Mouse (Mus musculus): ENCODE data around the gene Cdk18. TPM values are rescaled to one million over a fixed set of nuclear protein-coding genes. Genes with fewer than 3 reads are reported as not detected.
A peak's percentile ranks its signal among the peaks of the same experiment; 100 is the strongest.

Gene Cdk18
- polyA plus RNA-seq (2012; fragmentation: generic; extraction: Trizol) = 40.2 TPM
- long read RNA-seq, experiment 1, full-length matches to known transcripts = 3 of 12 reads
- long read RNA-seq, experiment 1, partial matches to known transcripts = 1 of 12 reads
- long read RNA-seq, experiment 1, other reads (novel, unspliced or antisense) = 8 of 12 reads
- long read RNA-seq, experiment 2, full-length matches to known transcripts = 3 of 15 reads
- long read RNA-seq, experiment 2, partial matches to known transcripts = 7 of 15 reads
- long read RNA-seq, experiment 2, other reads (novel, unspliced or antisense) = 5 of 15 reads

DNA sequence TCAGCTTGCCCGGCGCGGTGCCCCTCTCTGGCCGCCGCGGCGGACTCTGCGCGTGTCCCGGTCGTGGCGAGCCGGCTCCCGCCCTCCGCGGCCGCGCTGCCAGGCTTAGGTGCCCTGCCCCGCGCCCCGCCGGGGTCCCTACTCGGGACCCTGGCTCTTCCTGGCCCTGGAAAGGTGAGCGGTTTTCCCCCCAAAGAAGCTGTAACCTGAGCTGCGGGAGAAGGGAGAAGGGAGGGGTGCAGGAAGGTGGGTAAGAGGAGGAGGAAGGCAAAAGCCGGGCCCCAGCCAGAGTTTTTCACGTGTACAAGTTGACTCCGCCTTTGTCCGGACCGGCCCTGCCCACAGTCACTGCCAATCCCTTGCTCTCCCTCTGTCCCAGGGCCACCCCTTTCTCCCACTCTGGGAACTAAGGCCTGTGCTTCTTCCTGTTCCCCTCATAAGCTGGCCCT lies at the start of gene Cdk18:
Gene Cdk18 (minus strand): TSS at position 269 of the 449 bp plus-strand sequence.
- Histone ChIP-seq H3ac (ENCODE audit: control insufficient read depth, insufficient read length, low read depth) (peak within 1 kb of the TSS; percentile 93), H3K4me3 (ENCODE audit: insufficient read depth, poor library complexity, severe bottlenecking) (peak within 1 kb of the TSS; percentile 91), H3K79me2 (ENCODE audit: control insufficient read depth, insufficient read depth) (peaks cover 57% of the 10 kb centered on the region), H3K79me3 (ENCODE audit: low read depth) (peaks cover 48% of the 10 kb centered on the region), H3K27me3 (ENCODE audit: control insufficient read depth, insufficient read depth, insufficient read length) (no peaks in the 10 kb centered on the region), H3K36me3 (ENCODE audit: control insufficient read depth, insufficient read depth) (peaks cover 4% of the 10 kb centered on the region)
- TF ChIP-seq CEBPB (IDR thresholded peaks at IDR 0.05; ENCODE audit: low read depth) (no peak), MAX (IDR thresholded peaks at IDR 0.05) (no peak), CTCF (IDR thresholded peaks at IDR 0.05; ENCODE audit: control insufficient read depth, insufficient read depth, insufficient read length) (no peak), USF1 (IDR thresholded peaks at IDR 0.05; ENCODE audit: low read depth) (no peak), MYOG (IDR thresholded peaks at IDR 0.05; ENCODE audit: control insufficient read depth, extremely low read depth, insufficient read length) (no peak), FOSL1 (IDR thresholded peaks at IDR 0.05; ENCODE audit: insufficient read depth, low read length, poor library complexity, severe bottlenecking) (no peak), MYOD1 (IDR thresholded peaks at IDR 0.05; ENCODE audit: control insufficient read depth, insufficient read length, low read depth) (no peak)

DNA sequence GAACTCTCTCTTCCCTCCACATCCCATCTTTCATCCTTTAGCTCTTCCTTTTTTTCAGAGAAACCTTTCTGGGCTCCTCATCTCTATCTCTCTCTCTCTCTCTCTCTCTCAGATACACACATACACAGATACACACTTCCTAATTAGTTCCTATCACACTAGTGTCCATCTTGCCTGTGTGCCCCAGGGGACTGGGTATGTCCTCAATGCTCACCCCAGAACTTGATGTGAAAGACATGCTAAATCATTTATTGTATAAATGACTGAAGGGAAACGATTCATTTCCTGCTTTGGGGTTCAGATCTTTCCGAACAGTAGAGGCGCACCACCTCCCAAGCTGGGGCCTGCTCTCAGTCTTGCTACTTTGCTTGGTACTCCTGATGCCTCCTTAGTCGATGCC lies 49.7 kb upstream of the Cdk18 start:
- H3K4me3 ChIP-seq (ENCODE audit: insufficient read depth, poor library complexity, severe bottlenecking) = no peak overlapping the region
- no peaks in the 10 kb centered on the region for H3K36me3 ChIP-seq (ENCODE audit: control insufficient read depth, insufficient read depth)
- peaks cover 38% of the 10 kb centered on the region for H3K27me3 ChIP-seq (ENCODE audit: control insufficient read depth, insufficient read depth, insufficient read length)
- TF ChIP-seq MAX (IDR thresholded peaks at IDR 0.05) (no peak), USF1 (IDR thresholded peaks at IDR 0.05; ENCODE audit: low read depth) (no peak), CEBPB (IDR thresholded peaks at IDR 0.05; ENCODE audit: low read depth) (no peak), MYOD1 (IDR thresholded peaks at IDR 0.05; ENCODE audit: control insufficient read depth, insufficient read length, low read depth) (no peak), CTCF (IDR thresholded peaks at IDR 0.05; ENCODE audit: control insufficient read depth, insufficient read depth, insufficient read length) (no peak)
- no peaks in the 10 kb centered on the region for H3K79me3 ChIP-seq (ENCODE audit: low read depth)
- no peaks in the 10 kb centered on the region for H3K79me2 ChIP-seq (ENCODE audit: control insufficient read depth, insufficient read depth)
- H3ac ChIP-seq (ENCODE audit: control insufficient read depth, insufficient read length, low read depth) = no peak overlapping the region

DNA sequence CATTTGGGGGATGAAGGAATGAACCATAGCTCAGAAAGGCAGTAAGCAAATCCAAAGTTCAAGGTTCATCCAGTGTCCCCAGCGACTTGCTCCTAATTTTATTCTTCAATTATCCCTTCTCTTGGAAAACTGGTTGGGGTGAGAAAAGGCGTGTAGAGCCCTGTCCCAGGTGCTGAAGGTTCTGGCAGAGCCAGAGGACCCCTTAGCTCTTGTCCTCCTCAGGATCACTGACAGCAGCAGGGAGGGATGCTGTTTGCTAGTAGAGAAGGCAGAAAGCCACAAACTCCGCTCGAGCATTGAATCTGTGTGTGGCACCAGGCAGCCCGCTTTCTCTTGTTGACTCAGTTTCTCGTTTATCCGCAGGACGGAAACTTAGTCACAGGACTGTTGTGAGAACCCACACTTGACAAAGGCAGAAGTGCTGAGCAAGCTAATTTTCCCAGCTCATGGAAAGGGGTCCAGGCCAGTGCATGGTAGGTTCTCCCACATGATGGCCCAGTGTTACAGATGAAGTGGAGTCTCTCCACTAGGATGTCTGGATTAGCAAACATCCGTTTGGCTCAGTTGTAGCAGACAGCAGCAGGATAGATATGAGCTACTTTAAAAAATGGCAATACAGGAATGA lies 49.1 kb upstream of the Cdk18 start:
- no peak for TF ChIP-seq MAX (IDR thresholded peaks at IDR 0.05)
- no peak for TF ChIP-seq FOSL1 (IDR thresholded peaks at IDR 0.05; ENCODE audit: insufficient read depth, low read length, poor library complexity, severe bottlenecking)
- no peak for TF ChIP-seq CEBPB (IDR thresholded peaks at IDR 0.05; ENCODE audit: low read depth)
- TF ChIP-seq MYOD1 (IDR thresholded peaks at IDR 0.05; ENCODE audit: control insufficient read depth, insufficient read length, low read depth) = no peak
- no peaks in the 10 kb centered on the region for H3K36me3 ChIP-seq (ENCODE audit: control insufficient read depth, insufficient read depth)
- no peak overlapping the region for H3K4me3 ChIP-seq (ENCODE audit: insufficient read depth, poor library complexity, severe bottlenecking)
- peaks cover 40% of the 10 kb centered on the region for H3K27me3 ChIP-seq (ENCODE audit: control insufficient read depth, insufficient read depth, insufficient read length)
- no peak overlapping the region for H3ac ChIP-seq (ENCODE audit: control insufficient read depth, insufficient read length, low read depth)
- H3K79me3 ChIP-seq (ENCODE audit: low read depth) = no peaks in the 10 kb centered on the region
- no peaks in the 10 kb centered on the region for H3K79me2 ChIP-seq (ENCODE audit: control insufficient read depth, insufficient read depth)

DNA sequence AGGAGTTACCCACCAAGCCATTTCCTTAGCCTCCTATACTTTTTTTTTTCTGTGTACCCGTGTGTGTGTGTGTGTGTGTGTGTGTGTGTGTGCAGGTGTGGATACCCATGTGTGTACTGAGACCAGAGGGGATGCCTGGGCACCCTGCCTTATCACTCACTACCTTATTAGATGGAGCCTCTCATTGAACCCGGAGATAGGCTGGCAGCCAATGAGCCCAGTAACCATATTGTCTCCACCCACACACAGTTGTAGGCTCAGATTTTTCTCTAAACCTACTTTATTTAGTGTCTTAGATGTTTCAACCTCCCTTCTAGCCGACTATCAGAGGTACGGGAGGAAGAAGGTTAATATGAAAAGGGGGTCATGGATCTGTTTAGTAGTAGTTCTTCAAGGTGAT lies 46.8 kb upstream of the Cdk18 start:
- H3K4me3 ChIP-seq (ENCODE audit: insufficient read depth, poor library complexity, severe bottlenecking) = no peak overlapping the region
- H3K79me3 ChIP-seq (ENCODE audit: low read depth) = no peaks in the 10 kb centered on the region
- H3ac ChIP-seq (ENCODE audit: control insufficient read depth, insufficient read length, low read depth) = no peak overlapping the region
- no peaks in the 10 kb centered on the region for H3K36me3 ChIP-seq (ENCODE audit: control insufficient read depth, insufficient read depth)
- TF ChIP-seq MYOD1 (IDR thresholded peaks at IDR 0.05; ENCODE audit: control insufficient read depth, insufficient read length, low read depth) (no peak), CEBPB (IDR thresholded peaks at IDR 0.05; ENCODE audit: low read depth) (no peak), FOSL1 (IDR thresholded peaks at IDR 0.05; ENCODE audit: insufficient read depth, low read length, poor library complexity, severe bottlenecking) (no peak), CTCF (IDR thresholded peaks at IDR 0.05; ENCODE audit: control insufficient read depth, insufficient read depth, insufficient read length) (no peak), MYOG (IDR thresholded peaks at IDR 0.05; ENCODE audit: control insufficient read depth, extremely low read depth, insufficient read length) (no peak), MAX (IDR thresholded peaks at IDR 0.05) (no peak), USF1 (IDR thresholded peaks at IDR 0.05; ENCODE audit: low read depth) (no peak)
- H3K79me2 ChIP-seq (ENCODE audit: control insufficient read depth, insufficient read depth) = no peaks in the 10 kb centered on the region
- peaks cover 41% of the 10 kb centered on the region for H3K27me3 ChIP-seq (ENCODE audit: control insufficient read depth, insufficient read depth, insufficient read length)

DNA sequence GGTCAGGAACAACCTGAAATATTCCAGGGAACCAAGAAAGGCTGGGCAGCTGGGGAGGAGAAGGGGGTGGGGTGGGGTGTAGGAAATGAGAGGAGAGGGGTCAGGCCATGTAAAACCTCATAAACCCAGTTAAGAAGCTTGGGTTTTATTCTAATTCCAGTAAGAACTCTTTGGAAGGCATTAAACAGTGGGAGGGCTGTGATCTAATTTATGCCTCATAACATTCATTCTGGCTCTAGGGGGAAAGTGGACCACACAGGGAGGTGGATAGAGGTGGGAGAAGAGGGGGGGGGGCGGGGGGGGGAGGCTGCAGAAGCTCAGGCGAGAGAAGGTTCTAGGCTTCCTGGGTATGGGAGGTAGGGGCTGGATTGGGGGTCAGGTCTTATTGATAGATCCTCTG lies 32.1 kb upstream of the Cdk18 start:
- Histone ChIP-seq H3K79me3 (ENCODE audit: low read depth) (no peaks in the 10 kb centered on the region), H3K79me2 (ENCODE audit: control insufficient read depth, insufficient read depth) (no peaks in the 10 kb centered on the region), H3K36me3 (ENCODE audit: control insufficient read depth, insufficient read depth) (no peaks in the 10 kb centered on the region), H3K27me3 (ENCODE audit: control insufficient read depth, insufficient read depth, insufficient read length) (peaks cover 5% of the 10 kb centered on the region), H3K4me3 (ENCODE audit: insufficient read depth, poor library complexity, severe bottlenecking) (no peak overlapping the region), H3ac (ENCODE audit: control insufficient read depth, insufficient read length, low read depth) (no peak overlapping the region)
- TF ChIP-seq MYOD1 (IDR thresholded peaks at IDR 0.05; ENCODE audit: control insufficient read depth, insufficient read length, low read depth) = no peak
- TF ChIP-seq CTCF (IDR thresholded peaks at IDR 0.05; ENCODE audit: control insufficient read depth, insufficient read depth, insufficient read length) = no peak
- TF ChIP-seq FOSL1 (IDR thresholded peaks at IDR 0.05; ENCODE audit: insufficient read depth, low read length, poor library complexity, severe bottlenecking) = no peak
- TF ChIP-seq MYOG (IDR thresholded peaks at IDR 0.05; ENCODE audit: control insufficient read depth, extremely low read depth, insufficient read length) = no peak
- TF ChIP-seq MAX (IDR thresholded peaks at IDR 0.05) = no peak
- TF ChIP-seq CEBPB (IDR thresholded peaks at IDR 0.05; ENCODE audit: low read depth) = no peak
- no peak for TF ChIP-seq USF1 (IDR thresholded peaks at IDR 0.05; ENCODE audit: low read depth)

All from C2C12 (cell line).